Mouse (Mus musculus): Measurements from ENCODE around the gene Cd44. TPM values are rescaled to one million over a fixed set of nuclear protein-coding genes. Genes with fewer than 3 reads are reported as not detected.

Gene Cd44
- polyA plus RNA-seq, 1 experiment, result 19.3 TPM

DNA sequence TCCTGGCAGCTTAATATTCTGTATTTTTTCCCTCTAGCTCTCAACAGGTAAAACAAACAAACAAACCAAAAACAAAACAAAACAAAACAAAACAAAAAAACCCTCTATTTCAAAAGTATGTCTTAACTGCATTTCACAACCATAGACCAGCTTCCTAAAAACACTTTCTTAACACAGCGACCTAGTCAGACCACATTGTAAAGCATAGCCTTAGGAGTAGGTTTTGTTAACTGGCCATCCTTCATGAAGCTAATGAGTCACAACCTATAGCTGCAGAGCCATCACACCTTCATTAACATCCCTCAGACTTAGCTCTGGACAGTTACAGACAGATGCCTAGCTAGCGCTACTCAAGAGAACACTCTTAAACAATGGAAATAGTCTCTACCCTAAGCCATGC, 37.9 kb downstream of the Cd44 start:
- Histone ChIP-seq H3K27me3 (ENCODE audit: control insufficient read depth, insufficient read depth, low read length) (no peaks in the 10 kb centered on the region), H3K4me3 (ENCODE audit: control insufficient read depth, insufficient read depth, low read length) (no peak overlapping the region), H3K36me3 (ENCODE audit: control insufficient read depth, insufficient read depth, low read length) (no peaks in the 10 kb centered on the region), H3K27ac (ENCODE audit: control insufficient read depth, insufficient read depth, low read length) (no peak overlapping the region), H3K4me1 (replicated peaks; ENCODE audit: control insufficient read depth, insufficient read depth, low read length) (peaks cover 19% of the 10 kb centered on the region)
- TF ChIP-seq CTCF (IDR thresholded peaks at IDR 0.05; ENCODE audit: borderline replicate concordance, control insufficient read depth, extremely low read depth, insufficient read depth, low read length, poor library complexity), result no peak
- no peak for DNase-seq
- WGBS, result 94% methylated on average over 2 of the region's 2 CpGs

DNA sequence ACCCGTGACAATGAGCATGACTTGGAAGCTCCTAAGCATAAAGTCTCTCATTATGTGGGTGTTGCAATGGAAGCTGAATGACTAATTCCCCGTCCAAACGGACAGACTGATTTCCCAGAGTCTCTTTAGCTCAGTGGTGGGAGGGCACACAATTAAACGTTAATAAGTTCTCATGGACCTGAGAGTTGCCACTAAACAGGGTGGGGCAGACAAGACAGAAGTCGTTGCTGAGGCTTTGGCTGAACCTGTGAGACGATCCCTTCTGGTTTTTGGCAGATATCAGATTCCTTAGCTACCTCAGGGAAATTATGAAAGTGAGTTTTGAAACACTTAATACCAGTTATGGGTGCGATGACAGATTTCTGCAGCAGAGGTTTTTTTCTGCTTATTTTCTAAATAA, 38.8 kb downstream of the Cd44 start:
- no peak overlapping the region for H3K27ac ChIP-seq (ENCODE audit: control insufficient read depth, insufficient read depth, low read length)
- no peak for DNase-seq
- no peak overlapping the region for H3K4me3 ChIP-seq (ENCODE audit: control insufficient read depth, insufficient read depth, low read length)
- peaks cover 16% of the 10 kb centered on the region for H3K4me1 ChIP-seq (replicated peaks; ENCODE audit: control insufficient read depth, insufficient read depth, low read length)
- TF ChIP-seq POLR2A (IDR thresholded peaks at IDR 0.05; ENCODE audit: control insufficient read depth, extremely low read depth, insufficient read depth, low read length, poor library complexity), result no peak
- no peak for TF ChIP-seq CTCF (IDR thresholded peaks at IDR 0.05; ENCODE audit: borderline replicate concordance, control insufficient read depth, extremely low read depth, insufficient read depth, low read length, poor library complexity)
- 93% methylated on average over 7 of the region's 7 CpGs for WGBS
- no peaks in the 10 kb centered on the region for H3K36me3 ChIP-seq (ENCODE audit: control insufficient read depth, insufficient read depth, low read length)
- H3K27me3 ChIP-seq (ENCODE audit: control insufficient read depth, insufficient read depth, low read length), result no peaks in the 10 kb centered on the region

DNA sequence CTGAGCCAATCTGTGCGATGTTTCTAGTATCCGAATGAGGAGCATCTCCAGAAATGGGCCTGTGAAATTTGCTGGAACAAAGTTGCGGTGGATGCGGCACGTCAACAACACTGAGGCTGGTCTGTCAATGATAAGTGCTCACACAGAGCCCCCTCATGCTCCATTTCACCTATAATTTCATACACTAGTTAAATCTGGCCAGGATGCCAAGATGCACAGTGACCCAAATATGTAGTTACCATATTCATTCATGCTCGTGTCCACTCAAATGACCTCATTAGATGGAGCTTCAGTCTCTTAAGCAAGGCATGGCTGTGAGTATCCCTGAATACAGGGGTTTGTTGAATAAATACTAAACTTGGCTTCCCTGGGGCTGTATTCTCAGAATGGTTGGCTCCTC, 43.2 kb downstream of the Cd44 start:
- no peak overlapping the region for H3K27ac ChIP-seq (ENCODE audit: control insufficient read depth, insufficient read depth, low read length)
- H3K27me3 ChIP-seq (ENCODE audit: control insufficient read depth, insufficient read depth, low read length), result no peaks in the 10 kb centered on the region
- no peak overlapping the region for H3K4me3 ChIP-seq (ENCODE audit: control insufficient read depth, insufficient read depth, low read length)
- no peaks in the 10 kb centered on the region for H3K36me3 ChIP-seq (ENCODE audit: control insufficient read depth, insufficient read depth, low read length)
- H3K4me1 ChIP-seq (replicated peaks; ENCODE audit: control insufficient read depth, insufficient read depth, low read length), result no peaks in the 10 kb centered on the region
- 96% methylated on average over 6 of the region's 6 CpGs for WGBS
- TF ChIP-seq CTCF (IDR thresholded peaks at IDR 0.05; ENCODE audit: borderline replicate concordance, control insufficient read depth, extremely low read depth, insufficient read depth, low read length, poor library complexity) (no peak), POLR2A (IDR thresholded peaks at IDR 0.05; ENCODE audit: control insufficient read depth, extremely low read depth, insufficient read depth, low read length, poor library complexity) (no peak)
- no peak for DNase-seq

DNA sequence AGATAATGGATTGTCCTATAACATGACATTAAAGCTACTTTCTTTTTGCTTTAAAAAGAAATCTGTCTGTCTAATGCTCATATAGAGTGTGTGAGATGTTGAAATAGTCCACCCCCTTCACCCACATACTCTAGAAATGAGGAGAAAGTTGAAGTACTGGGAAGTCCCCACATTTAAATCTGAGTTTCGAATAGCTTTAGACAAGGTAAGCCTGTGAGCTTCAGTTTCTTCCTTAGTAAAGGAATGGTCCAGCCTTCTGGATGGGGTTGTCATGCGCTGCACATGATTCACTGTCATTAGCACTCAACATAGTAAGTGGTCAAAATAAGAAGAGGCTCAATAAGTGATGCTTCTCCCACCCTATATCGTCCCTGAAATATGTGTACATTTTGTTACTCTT, 48.2 kb downstream of the Cd44 start:
- peaks cover 27% of the 10 kb centered on the region for H3K4me1 ChIP-seq (replicated peaks; ENCODE audit: control insufficient read depth, insufficient read depth, low read length)
- WGBS, result 96% methylated on average over 3 of the region's 3 CpGs

DNA sequence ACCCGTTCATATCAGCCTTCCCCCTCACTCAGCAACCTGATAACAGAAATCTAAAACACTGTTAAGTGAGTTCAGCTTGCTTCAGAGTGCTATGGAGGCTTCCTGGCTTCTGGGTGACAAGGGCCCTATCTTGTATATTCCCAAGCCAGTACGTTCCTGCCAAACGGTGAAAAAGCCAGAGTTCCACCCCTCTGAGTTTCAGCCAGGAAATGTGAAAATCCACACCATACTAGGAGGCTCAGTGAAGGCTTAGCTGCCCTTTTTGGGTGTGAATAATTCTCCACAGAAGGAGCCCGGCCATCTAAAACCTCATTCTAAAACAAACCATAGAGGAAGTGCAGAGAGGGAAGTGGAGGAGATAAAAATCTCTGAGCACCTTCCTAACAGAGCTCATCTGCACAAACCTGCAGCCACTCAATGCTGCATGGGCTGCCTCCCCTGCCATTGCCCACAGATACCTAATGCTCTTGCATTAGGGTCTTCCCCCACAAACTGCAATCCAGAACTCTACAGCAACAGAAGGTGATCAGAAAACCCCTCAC, 49.5 kb downstream of the Cd44 start:
- no peak for DNase-seq
- Histone ChIP-seq H3K36me3 (ENCODE audit: control insufficient read depth, insufficient read depth, low read length) (no peaks in the 10 kb centered on the region), H3K27ac (ENCODE audit: control insufficient read depth, insufficient read depth, low read length) (peak overlapping the region; percentile 84)

More for the DNA sequence above, 48.2 kb downstream of the Cd44 start:
- H3K4me3 ChIP-seq (ENCODE audit: control insufficient read depth, insufficient read depth, low read length), result no peak overlapping the region
- H3K27me3 ChIP-seq (ENCODE audit: control insufficient read depth, insufficient read depth, low read length), result no peaks in the 10 kb centered on the region
- H3K27ac ChIP-seq (ENCODE audit: control insufficient read depth, insufficient read depth, low read length), result no peak overlapping the region
- H3K36me3 ChIP-seq (ENCODE audit: control insufficient read depth, insufficient read depth, low read length), result no peaks in the 10 kb centered on the region
- no peak for TF ChIP-seq POLR2A (IDR thresholded peaks at IDR 0.05; ENCODE audit: control insufficient read depth, extremely low read depth, insufficient read depth, low read length, poor library complexity)
- TF ChIP-seq CTCF (IDR thresholded peaks at IDR 0.05; ENCODE audit: borderline replicate concordance, control insufficient read depth, extremely low read depth, insufficient read depth, low read length, poor library complexity), result no peak
- no peak for DNase-seq

DNA sequence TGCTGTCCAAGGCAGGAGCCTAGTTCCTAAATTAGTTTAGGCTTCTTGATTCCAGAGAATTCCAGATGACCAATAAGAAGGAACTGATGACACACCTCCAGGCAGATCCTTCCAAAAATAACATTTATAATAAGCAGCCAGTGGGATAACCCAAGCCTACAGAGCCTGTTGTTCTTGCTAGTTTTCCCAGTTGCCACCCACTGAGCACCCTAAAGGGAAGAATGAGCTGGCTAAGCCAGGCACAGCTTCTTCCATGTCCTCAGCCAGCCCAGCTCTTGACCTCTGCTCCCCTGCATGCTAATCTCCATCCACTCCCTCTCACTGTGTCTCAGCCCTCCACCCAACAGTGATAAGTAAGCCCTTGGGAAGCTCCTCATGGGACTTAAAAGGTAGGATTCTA, 51.4 kb downstream of the Cd44 start:
- Histone ChIP-seq H3K36me3 (ENCODE audit: control insufficient read depth, insufficient read depth, low read length) (no peaks in the 10 kb centered on the region), H3K27ac (ENCODE audit: control insufficient read depth, insufficient read depth, low read length) (peak overlapping the region; percentile 10)

More for the DNA sequence above, 49.5 kb downstream of the Cd44 start:
- H3K4me3 ChIP-seq (ENCODE audit: control insufficient read depth, insufficient read depth, low read length), result no peak overlapping the region
- 5% methylated on average over 4 of the region's 4 CpGs for WGBS
- peaks cover 27% of the 10 kb centered on the region for H3K4me1 ChIP-seq (replicated peaks; ENCODE audit: control insufficient read depth, insufficient read depth, low read length)
- no peak for TF ChIP-seq POLR2A (IDR thresholded peaks at IDR 0.05; ENCODE audit: control insufficient read depth, extremely low read depth, insufficient read depth, low read length, poor library complexity)
- no peak for TF ChIP-seq CTCF (IDR thresholded peaks at IDR 0.05; ENCODE audit: borderline replicate concordance, control insufficient read depth, extremely low read depth, insufficient read depth, low read length, poor library complexity)
- H3K27me3 ChIP-seq (ENCODE audit: control insufficient read depth, insufficient read depth, low read length), result no peaks in the 10 kb centered on the region

More for the DNA sequence above, 51.4 kb downstream of the Cd44 start:
- Histone ChIP-seq H3K27me3 (ENCODE audit: control insufficient read depth, insufficient read depth, low read length) (no peaks in the 10 kb centered on the region), H3K4me1 (replicated peaks; ENCODE audit: control insufficient read depth, insufficient read depth, low read length) (peaks cover 27% of the 10 kb centered on the region), H3K4me3 (ENCODE audit: control insufficient read depth, insufficient read depth, low read length) (no peak overlapping the region)
- TF ChIP-seq POLR2A (IDR thresholded peaks at IDR 0.05; ENCODE audit: control insufficient read depth, extremely low read depth, insufficient read depth, low read length, poor library complexity) (no peak), CTCF (IDR thresholded peaks at IDR 0.05; ENCODE audit: borderline replicate concordance, control insufficient read depth, extremely low read depth, insufficient read depth, low read length, poor library complexity) (no peak)
- no peak for DNase-seq

All from thymus, adult 2 months (tissue).